Mouse (Mus musculus): ENCODE results near the gene Tiam2. TPM values are rescaled to one million over a fixed set of nuclear protein-coding genes. Genes with fewer than 3 reads are reported as not detected.

The Tiam2 gene
- polyA plus RNA-seq, 1 experiment: 0.35 TPM

- H3K4me1 ChIP-seq: no peaks in the 10 kb centered on the region
- no peaks in the 10 kb centered on the region for H3K36me3 ChIP-seq (replicated peaks; ENCODE audit: low read length)
- H3K9me3 ChIP-seq: no peaks in the 10 kb centered on the region
- peaks cover 5% of the 10 kb centered on the region for H3K27me3 ChIP-seq (replicated peaks)
- TF ChIP-seq GATA1 (IDR thresholded peaks at IDR 0.05; ENCODE audit: borderline replicate concordance, low read length) (no peak), FLI1 (IDR thresholded peaks at IDR 0.05; ENCODE audit: low read length) (no peak)
- no peak overlapping the region for H3K4me3 ChIP-seq (replicated peaks)
These were observed 131.7 kb downstream of the Tiam2 start for GRCm38 (mm10) chr17:3457914-3458681.

GRCm38 (mm10) chr17:3465861-3466260 lies 139.5 kb downstream of the Tiam2 start:
- Histone ChIP-seq H3K4me3 (replicated peaks) (no peak overlapping the region), H3K4me1 (peaks cover 3% of the 10 kb centered on the region; the same call in 1 of the 2 replicates), H3K27me3 (replicated peaks) (peaks cover 5% of the 10 kb centered on the region), H3K9me3 (no peaks in the 10 kb centered on the region), H3K36me3 (replicated peaks; ENCODE audit: low read length) (no peaks in the 10 kb centered on the region)
- TF ChIP-seq FLI1 (IDR thresholded peaks at IDR 0.05; ENCODE audit: low read length) (no peak), GATA1 (IDR thresholded peaks at IDR 0.05; ENCODE audit: borderline replicate concordance, low read length) (no peak)

DNA sequence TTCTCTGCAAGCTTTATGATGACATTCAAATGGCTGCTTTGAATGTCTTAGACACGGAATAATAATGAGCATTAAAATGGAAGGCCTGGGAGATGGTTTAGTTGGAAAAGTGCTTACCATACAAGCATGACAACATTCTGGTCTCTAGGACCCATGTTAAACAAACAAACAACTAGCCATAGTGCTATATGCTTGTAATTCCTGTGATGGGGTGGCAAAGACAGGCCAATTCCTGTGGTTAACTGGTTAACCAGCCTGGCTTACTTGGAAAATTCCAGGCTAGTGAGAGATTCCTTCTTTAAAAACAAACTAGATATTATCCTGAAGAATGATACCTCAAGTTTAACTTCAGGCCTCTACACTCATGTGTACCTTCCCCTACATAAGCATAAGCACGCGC lies 140.3 kb downstream of the Tiam2 start:
- H3K36me3 ChIP-seq (replicated peaks; ENCODE audit: low read length): no peaks in the 10 kb centered on the region
- H3K4me3 ChIP-seq (replicated peaks): no peak overlapping the region
- peaks cover 5% of the 10 kb centered on the region for H3K27me3 ChIP-seq (replicated peaks)
- peaks cover 3% of the 10 kb centered on the region; the same call in 1 of the 2 replicates for H3K4me1 ChIP-seq
- no peak for TF ChIP-seq FLI1 (IDR thresholded peaks at IDR 0.05; ENCODE audit: low read length)
- TF ChIP-seq GATA1 (IDR thresholded peaks at IDR 0.05; ENCODE audit: borderline replicate concordance, low read length): no peak
- H3K9me3 ChIP-seq: no peaks in the 10 kb centered on the region

DNA sequence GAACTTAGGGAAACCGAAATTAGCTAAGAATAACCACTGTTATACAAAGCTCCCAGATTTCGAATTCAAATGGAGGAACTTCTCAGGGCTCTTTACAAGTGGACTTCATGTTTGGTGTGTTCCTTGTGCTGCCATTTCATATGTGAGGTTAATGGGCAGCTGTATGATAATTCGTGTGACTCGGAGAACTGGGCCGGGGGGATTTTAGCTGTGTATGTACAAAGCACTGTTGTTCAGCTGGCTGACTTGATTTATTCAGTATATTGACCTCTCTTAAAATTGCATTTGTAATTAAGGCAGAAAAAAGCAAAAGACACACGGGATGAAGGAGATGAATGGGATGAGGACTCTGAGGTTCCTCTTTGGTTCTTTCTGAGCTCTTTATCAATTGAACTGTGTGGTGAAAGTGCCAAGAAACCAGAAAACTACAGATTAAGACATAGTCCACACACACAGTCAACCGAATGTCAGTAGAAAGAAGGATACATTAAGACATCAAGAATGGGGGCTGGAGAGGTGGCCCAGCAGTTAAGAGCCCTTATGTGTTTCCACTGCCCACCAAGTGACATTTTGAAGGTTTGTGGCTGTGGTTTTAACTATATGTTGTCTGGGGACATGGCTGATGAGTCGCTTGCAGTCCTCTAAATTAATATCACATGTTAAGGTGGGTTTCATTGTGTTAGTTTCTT lies 141.4 kb downstream of the Tiam2 start:
- H3K4me1 ChIP-seq: peaks cover 3% of the 10 kb centered on the region; the same call in 1 of the 2 replicates
- no peaks in the 10 kb centered on the region for H3K36me3 ChIP-seq (replicated peaks; ENCODE audit: low read length)
- H3K27me3 ChIP-seq (replicated peaks): peaks cover 5% of the 10 kb centered on the region
- no peaks in the 10 kb centered on the region for H3K9me3 ChIP-seq
- no peak overlapping the region for H3K4me3 ChIP-seq (replicated peaks)
- TF ChIP-seq FLI1 (IDR thresholded peaks at IDR 0.05; ENCODE audit: low read length) (no peak), GATA1 (IDR thresholded peaks at IDR 0.05; ENCODE audit: borderline replicate concordance, low read length) (no peak)

- Histone ChIP-seq H3K27me3 (replicated peaks) (peaks cover 5% of the 10 kb centered on the region), H3K4me1 (no peaks in the 10 kb centered on the region), H3K9me3 (no peaks in the 10 kb centered on the region), H3K4me3 (replicated peaks) (no peak overlapping the region), H3K36me3 (replicated peaks; ENCODE audit: low read length) (no peaks in the 10 kb centered on the region)
- TF ChIP-seq FLI1 (IDR thresholded peaks at IDR 0.05; ENCODE audit: low read length) (no peak), GATA1 (IDR thresholded peaks at IDR 0.05; ENCODE audit: borderline replicate concordance, low read length) (no peak)
These were observed 145.6 kb downstream of the Tiam2 start for GRCm38 (mm10) chr17:3472018-3472417.

DNA sequence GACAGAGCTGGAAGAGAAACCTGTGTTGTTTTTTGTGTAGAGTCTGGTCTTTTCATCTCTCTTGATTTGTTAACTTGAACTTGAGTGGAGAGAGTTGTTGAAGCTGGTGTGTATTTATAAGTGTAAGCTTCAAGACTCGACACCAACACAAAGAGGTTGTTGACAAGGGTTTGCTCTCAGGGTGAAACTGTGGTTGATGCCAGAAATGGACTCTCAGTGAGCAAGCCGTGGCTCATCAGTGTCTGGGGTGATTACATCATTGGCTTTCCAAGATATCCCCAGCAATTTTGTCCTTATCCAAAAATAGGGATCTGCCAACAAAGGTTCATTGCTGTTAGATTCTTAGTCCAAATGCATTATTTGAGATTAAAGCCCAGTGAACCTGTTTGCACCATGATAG lies 150.2 kb downstream of the Tiam2 start:
- TF ChIP-seq FLI1 (IDR thresholded peaks at IDR 0.05; ENCODE audit: low read length) (no peak), GATA1 (IDR thresholded peaks at IDR 0.05; ENCODE audit: borderline replicate concordance, low read length) (no peak)
- Histone ChIP-seq H3K27me3 (replicated peaks) (peaks cover 2% of the 10 kb centered on the region), H3K4me3 (replicated peaks) (no peak overlapping the region), H3K4me1 (no peaks in the 10 kb centered on the region), H3K36me3 (replicated peaks; ENCODE audit: low read length) (no peaks in the 10 kb centered on the region), H3K9me3 (no peaks in the 10 kb centered on the region)

DNA sequence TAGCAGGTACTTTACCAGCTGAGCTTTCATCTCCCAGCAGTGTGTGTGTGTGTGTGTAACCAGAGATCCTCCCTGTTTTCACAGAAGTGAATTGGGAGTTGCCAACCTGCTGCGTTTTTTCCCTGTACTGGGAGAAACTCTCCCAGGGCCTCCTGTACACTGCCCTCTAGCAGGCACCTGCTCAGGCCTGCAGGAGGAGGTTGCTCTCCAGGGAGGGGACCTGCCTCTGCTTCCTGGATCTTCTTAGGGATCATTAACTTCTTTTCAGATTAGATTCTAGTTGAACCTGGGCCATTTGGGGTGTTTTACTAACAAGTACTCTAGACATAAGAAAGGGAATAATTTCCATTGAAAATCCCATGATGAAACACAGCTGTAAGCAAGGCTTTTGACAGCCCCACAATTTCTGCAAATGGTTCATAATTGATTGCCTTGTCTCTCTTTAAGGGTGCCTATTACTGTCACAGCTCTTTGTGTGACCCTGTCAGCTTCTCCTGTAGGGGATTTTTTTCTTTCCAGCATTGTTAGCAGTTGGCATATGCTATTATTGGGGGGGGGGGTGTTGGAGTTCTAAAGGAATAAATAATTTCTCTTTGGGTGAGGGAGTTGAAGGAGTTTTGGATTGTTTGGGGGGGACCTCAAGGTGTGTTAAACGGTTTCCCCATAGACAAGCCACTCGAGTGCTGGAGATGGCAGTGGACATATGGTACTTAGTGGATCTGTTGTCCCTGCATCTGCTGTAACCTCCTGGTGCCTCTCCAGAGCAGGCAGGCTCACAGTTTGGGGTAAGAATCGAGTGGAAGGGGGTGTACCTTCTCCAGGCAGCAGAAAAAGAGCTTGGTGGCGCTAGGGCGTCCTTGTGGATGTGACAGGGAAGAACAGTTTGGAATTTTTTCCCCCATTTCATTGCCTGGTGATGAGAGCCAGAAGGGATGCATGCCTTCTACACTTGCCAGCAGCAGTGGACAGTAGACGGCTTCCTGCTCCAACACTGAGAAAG lies 155.5 kb downstream of the Tiam2 start:
- peaks cover 4% of the 10 kb centered on the region for H3K27me3 ChIP-seq (replicated peaks)
- no peaks in the 10 kb centered on the region for H3K9me3 ChIP-seq
- H3K4me3 ChIP-seq (replicated peaks): no peak overlapping the region
- TF ChIP-seq GATA1 (IDR thresholded peaks at IDR 0.05; ENCODE audit: borderline replicate concordance, low read length) (no peak), FLI1 (IDR thresholded peaks at IDR 0.05; ENCODE audit: low read length) (no peak)
- H3K4me1 ChIP-seq: no peaks in the 10 kb centered on the region
- no peaks in the 10 kb centered on the region for H3K36me3 ChIP-seq (replicated peaks; ENCODE audit: low read length)

- H3K9me3 ChIP-seq: no peaks in the 10 kb centered on the region
- H3K36me3 ChIP-seq (replicated peaks; ENCODE audit: low read length): no peaks in the 10 kb centered on the region
- no peaks in the 10 kb centered on the region for H3K4me1 ChIP-seq
- no peak overlapping the region for H3K4me3 ChIP-seq (replicated peaks)
- TF ChIP-seq GATA1 (IDR thresholded peaks at IDR 0.05; ENCODE audit: borderline replicate concordance, low read length): no peak
- TF ChIP-seq FLI1 (IDR thresholded peaks at IDR 0.05; ENCODE audit: low read length): no peak
- H3K27me3 ChIP-seq (replicated peaks): peaks cover 4% of the 10 kb centered on the region
These were observed 156.7 kb downstream of the Tiam2 start for GRCm38 (mm10) chr17:3483091-3483490.

DNA sequence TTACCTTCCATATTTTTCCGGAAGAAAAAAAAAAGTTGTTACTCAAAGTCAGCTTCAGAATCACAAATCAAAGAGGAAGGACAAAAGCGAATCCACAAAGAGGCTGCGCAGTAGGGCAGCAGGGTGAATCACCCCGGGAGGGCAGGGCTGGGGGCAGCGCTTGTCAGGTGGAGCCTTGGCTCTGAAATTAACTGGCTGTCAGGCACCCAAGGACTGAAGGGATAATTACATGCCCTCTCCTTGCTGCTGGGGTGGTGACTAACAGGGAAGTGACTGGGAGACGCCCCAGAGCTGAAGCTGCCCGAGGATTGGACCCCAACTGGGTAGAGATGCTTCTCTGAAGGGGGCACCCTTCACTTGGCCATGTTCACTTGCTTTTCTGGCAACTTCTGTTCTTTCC lies 159.5 kb downstream of the Tiam2 start:
- TF ChIP-seq FLI1 (IDR thresholded peaks at IDR 0.05; ENCODE audit: low read length): no peak
- no peak overlapping the region for H3K4me3 ChIP-seq (replicated peaks)
- H3K9me3 ChIP-seq: no peaks in the 10 kb centered on the region
- H3K36me3 ChIP-seq (replicated peaks; ENCODE audit: low read length): no peaks in the 10 kb centered on the region
- no peaks in the 10 kb centered on the region; the same call in 1 of the 2 replicates for H3K4me1 ChIP-seq
- peaks cover 2% of the 10 kb centered on the region for H3K27me3 ChIP-seq (replicated peaks)

Measured in megakaryocyte, embryonic 14.5 days (primary cell).